Mouse (Mus musculus): Measurements from ENCODE around the gene Aebp2.

Gene Aebp2

DNA sequence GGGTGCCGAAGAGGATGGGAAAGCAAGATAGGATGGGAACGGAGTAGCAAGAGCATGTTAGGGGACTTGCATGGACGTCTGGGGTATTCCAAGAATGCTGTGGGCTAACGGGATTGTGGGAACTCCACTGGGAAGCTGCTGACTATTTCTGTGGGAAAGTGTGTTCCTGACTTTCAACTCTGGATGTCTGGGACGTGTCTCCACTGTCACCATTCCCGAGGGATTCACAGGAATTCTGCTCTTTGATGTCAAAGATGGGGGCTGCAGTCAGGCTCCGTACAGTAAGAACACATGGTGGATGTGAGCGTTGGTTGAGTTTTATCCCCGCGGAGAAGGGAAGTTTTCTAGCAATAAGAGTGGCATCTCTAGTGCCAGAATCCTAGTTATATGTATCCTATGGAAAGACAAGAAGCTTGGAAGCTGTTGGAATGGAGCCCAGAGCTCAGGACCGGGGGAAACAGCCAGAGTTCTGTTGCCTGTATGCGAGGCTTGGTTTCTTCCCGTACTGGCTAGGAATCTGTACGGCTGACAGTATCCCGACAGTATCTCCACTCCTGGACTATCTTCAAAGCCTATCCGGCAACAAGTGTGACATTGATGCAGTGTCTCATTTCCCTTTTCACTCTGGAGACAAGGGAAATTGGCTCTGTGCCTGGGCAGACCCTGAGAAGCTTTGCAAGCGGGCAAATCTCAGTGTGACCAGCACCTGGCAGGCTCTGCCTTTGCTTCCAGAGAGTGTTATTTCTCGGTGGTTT lies 44.2 kb downstream of the Aebp2 start:
- no peak for TF ChIP-seq GATA4 (IDR thresholded peaks at IDR 0.05; ENCODE audit: insufficient replicate concordance, low read length)

DNA sequence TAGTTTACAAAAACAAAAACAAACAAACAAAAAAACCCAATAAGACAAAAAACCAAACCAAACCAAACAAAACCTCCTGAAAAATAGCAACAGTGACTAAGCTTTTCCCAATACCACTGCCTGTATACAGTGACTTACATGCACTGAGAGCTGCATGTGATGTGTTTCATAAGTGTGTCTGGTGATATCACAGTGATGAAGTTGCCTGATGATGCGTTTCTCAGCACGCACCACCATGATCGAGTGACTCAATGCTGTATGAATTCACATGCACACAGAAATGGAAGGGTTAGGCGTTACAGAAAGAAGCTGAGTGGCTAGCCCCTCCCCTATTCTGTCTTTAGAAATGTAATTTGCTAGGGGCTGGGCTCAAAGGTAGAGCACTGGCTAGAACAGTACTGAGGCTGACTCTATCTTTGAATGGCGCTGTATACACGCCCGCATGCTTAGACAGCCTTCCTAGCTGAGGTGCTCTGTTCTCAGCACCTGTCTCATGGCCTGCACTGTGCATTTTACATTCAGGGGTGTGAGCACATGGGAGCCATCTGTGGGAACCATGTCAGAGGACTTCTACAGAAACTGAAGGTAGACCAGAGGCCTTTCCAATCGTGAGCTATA lies 44.9 kb downstream of the Aebp2 start:
- no peak for TF ChIP-seq GATA4 (IDR thresholded peaks at IDR 0.05; ENCODE audit: insufficient replicate concordance, low read length)

DNA sequence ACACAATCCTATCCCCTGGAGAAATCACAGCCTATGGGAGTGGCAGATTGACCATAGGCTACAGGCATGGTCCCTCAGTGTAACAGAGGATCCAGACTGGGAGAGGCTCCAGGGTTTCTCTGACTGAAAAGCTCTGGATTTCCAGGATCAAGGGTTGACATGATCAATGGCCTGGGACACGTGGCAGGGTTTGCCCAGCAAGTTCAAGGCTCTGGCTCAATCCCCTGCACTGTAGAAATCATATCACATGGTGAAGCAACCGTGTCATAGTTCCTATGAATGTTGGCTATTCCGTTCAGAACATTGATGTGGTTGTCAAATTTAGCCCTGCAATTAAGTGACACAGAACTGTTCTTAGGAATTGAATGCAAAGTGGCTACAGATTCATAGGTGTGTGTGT lies 52.0 kb downstream of the Aebp2 start:
- no peak for TF ChIP-seq GATA4 (IDR thresholded peaks at IDR 0.05; ENCODE audit: insufficient replicate concordance, low read length)

DNA sequence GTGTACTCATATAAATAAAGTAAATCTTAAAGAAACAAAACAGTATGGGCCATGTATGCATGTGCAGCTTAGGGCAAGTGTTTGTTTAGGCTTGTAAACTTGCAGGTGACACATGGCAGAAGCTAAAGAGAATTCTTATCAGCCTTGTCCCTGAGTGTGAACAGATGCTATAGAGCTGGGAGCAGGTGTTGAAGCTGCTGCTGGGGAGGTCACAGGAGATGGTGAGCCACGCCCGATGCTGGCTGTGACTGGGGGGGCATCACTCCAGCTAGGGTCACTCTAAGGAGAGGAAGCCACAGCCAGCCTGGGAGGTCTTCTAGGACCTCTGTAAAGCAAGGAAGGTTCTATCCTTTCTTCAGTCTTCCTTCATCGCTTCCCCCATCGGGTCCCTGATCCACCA lies 53.6 kb downstream of the Aebp2 start:
- TF ChIP-seq GATA4 (IDR thresholded peaks at IDR 0.05; ENCODE audit: insufficient replicate concordance, low read length): no peak

DNA sequence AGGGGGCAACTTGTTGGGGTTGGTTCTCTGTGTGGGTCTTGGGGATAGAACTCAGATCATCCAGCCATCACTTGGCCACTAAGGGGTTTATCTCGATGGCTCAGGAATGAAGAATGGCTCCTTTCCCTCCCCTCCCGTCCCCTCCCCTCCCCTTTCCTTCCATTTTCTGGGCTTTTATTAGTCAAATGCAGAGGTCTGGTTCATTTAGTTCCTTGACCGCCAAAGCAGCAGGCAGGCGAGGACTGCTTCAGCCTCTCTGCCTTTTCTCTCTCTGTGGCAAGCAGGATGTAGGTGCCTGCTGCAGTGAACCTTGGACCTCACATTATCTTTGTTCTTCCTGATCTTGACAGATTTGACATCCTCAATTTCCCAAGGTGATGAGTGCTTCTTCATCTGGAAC lies 54.6 kb downstream of the Aebp2 start:
- TF ChIP-seq GATA4 (IDR thresholded peaks at IDR 0.05; ENCODE audit: insufficient replicate concordance, low read length): no peak

DNA sequence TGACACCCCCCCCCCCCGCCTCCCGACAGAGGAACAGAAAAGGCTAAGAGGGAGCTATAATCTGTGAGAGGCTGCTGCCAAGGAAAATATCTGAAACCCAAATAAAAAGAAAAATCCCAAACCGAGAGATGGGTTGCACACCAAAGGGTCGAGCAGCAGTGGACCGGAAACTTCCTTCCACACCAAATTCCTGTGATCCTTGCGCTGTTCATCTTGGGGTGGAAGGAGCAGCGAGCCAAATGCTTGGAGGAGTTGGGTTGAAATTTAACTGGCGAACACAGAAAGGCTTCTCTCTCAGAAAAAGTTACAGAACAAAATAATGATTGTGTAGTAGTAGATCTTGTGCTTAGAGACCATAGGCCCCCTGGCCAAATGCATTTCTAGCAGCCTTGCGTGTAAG lies 55.5 kb downstream of the Aebp2 start:
- TF ChIP-seq GATA4 (IDR thresholded peaks at IDR 0.05; ENCODE audit: insufficient replicate concordance, low read length): no peak

DNA sequence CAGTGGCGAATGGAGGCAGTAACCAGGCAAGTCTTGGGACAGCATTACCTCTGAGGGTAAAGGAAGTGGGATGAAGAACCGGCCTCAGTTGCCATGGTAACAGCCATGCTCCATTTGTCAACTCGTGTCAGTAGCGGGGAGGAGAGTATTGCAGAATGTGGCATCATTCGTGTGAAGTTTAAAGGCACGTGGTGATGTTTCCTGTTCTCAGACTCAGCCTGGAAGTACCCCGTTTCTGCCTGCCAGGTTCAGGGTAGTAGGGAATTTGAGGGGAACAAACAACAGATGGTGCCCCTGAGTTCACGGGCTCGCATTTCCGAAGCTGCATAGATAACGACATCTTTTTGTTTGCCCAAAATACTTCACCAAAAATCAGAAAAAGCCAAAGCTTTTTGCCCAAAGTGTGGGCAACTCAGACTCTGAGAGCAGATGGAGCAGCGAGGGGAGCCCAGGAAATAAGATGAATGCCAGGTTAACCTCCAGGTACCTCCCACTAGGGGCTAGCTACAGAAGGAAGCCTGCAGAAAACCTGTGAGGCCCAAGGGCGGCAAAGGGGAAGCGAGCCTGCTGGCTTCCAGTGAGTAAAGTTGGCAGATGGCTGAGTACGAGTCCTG lies 56.3 kb downstream of the Aebp2 start:
- no peak for TF ChIP-seq GATA4 (IDR thresholded peaks at IDR 0.05; ENCODE audit: insufficient replicate concordance, low read length)

DNA sequence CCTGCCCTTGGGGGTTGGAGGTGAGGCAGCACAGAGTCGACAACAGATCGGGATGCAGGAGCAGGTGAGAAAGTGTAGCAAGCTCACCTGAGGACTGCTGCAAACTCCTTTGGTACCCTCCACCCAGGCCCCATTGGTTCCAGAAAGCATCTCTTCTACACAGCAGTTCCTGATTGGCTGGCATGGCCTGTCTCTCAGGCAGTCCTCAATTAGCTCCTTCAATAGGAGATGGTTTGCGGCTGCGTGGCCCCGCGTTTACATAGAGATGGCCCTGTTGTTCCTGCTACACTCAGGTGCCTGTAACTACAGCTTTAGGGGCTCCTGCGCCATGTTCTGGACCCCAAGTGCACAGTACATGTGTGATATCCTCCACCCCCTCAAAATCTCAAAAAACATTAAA lies 58.2 kb downstream of the Aebp2 start:
- TF ChIP-seq GATA4 (IDR thresholded peaks at IDR 0.05; ENCODE audit: insufficient replicate concordance, low read length): no peak

DNA sequence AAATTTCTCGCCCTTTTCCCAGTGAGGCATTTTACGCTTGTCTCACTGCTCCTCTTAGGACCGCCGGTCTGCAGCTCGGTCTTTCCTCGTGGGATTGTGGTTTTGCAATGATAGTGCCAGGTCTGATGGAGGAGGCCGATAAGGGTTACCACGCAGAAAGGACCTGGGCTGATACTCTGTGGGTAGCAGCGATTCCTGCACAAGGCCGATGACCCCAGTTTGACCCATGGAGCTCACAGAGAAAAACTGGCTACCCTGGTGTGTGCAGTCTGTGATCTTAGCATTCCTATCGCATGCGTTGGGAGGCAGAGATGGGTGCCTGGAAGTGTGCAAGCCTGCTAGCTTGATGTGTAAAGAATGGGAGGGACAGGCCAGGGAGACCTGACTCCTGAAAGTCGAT lies 60.4 kb downstream of the Aebp2 start:
- no peak for TF ChIP-seq GATA4 (IDR thresholded peaks at IDR 0.05; ENCODE audit: insufficient replicate concordance, low read length)

DNA sequence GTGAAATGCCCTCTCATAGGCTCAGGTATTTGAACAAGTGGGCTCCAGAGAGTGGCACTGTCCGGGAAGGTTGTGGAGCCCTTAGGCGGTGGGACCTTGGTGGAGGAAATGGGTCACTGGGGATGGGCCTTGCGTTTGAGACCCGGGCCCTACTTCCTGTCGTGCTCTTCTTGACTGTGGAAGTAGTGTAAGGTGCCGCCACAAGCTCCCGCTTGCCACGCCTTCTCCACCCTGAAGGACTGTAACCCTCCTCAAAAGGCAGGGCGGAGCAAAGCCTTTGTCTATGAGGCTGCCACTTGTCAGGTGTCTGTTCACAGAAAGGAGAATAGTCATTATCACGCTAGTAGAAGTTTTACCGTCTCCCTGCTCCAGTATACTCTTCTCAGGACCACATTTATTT lies 61.9 kb downstream of the Aebp2 start:
- TF ChIP-seq GATA4 (IDR thresholded peaks at IDR 0.05; ENCODE audit: insufficient replicate concordance, low read length): no peak

DNA sequence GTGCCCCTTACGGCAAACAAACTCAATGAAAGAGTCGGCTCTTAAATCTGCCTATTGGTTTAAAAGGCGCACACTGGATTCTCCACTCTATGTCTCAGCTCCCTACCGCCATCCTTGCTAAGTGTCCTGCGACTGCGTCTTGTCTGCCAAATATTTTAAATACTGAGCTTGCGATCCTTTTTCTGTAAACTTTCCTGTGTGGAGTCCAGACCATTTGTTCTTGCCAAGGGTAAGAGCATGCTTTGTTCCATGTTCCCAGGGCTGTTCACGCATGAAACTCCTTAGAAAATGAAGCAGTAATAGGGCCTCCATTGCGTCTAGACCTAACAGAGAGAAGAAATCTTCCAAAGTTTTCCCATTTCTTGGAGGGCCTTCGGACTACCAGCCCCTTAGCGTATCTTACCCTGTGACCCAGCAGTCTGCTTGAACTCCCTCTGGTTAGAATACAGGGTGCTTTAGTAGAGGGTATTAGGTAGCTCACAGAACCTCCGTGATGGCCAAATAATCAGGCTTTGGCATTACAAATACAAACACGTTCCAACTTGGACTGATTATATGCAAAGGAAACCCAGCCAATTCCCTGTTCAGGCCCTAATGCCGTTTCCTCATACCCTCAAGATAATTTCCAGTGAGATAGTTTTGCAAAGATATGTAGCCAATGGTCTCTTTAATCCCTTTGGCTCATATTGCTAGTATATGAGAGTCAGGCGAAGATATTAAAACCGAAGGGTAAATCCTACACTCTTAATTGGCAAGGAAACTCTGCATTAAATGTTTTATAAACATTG lies 67.3 kb downstream of the Aebp2 start:
- no peak for TF ChIP-seq GATA4 (IDR thresholded peaks at IDR 0.05; ENCODE audit: insufficient replicate concordance, low read length)

DNA sequence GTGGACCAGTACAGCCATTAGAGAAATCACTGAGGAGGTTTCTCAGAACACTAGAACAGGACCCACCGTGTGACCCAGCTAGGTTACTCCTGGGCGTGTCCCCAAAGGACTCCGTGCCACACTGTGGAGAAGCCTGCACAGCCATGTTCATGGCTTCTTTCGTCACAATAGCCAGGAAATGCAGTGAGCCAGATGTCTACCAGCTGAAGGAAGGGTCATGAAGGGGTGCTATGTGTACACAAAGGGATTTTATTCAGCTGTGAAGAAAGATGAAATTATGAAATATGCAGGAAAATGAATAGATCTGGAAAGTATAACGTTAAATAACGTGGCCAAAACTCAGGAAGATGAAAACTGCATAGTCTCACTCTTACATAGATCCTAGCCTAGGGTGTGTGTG lies 69.7 kb downstream of the Aebp2 start:
- no peak for TF ChIP-seq GATA4 (IDR thresholded peaks at IDR 0.05; ENCODE audit: insufficient replicate concordance, low read length)

DNA sequence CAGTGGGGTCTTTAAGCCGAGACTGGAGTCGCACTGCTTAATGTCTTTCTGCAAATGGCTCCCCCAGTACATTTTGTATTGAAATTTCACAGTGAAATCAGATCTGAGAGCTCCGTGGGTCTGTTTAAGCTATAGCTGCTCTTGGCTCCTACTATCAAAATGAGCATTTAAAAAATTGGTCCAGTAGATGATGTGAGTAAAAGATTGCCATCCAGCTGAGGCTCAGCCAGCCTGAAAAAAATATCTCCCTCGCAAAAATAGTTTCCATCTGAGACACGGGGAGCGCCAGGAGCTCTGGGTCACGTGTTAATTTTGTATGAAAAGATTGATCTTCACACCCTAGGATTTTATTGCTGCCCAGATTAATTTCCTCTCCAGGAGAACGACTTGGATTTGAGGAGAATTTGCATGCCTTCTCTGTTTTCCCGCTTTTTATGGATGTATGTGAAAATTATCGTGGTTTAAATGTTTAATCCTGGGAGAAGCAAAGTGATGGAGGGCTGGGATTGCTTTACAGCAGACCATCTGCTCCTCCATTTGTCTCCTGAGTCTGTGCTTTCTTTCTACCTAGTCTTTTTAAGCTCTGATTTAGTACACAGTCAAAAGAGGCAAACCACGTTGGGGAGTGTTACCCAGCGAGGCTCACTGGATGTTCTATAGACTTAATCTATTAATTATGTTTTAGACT lies 73.9 kb downstream of the Aebp2 start:
- no peak for TF ChIP-seq GATA4 (IDR thresholded peaks at IDR 0.05; ENCODE audit: insufficient replicate concordance, low read length)

DNA sequence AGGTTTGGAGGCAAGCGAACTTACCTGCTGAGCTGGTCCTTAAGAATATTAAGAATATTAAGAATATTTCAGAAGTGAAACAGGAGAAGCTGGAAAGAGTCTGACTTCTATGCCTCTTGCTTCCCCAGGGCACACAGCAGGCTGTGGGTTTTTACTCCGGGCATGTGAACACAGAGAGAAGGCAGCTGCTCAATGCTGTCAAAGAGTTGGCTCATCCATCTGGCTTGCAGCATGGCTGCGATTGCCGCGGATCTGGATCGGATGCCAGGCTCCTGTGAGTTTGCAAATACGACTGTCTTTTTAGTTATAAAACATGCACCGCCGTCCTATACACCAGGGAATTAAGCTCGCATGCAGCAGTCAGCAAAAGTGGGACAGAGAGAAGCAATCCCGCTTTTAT lies 75.5 kb downstream of the Aebp2 start:
- no peak for TF ChIP-seq GATA4 (IDR thresholded peaks at IDR 0.05; ENCODE audit: insufficient replicate concordance, low read length)

DNA sequence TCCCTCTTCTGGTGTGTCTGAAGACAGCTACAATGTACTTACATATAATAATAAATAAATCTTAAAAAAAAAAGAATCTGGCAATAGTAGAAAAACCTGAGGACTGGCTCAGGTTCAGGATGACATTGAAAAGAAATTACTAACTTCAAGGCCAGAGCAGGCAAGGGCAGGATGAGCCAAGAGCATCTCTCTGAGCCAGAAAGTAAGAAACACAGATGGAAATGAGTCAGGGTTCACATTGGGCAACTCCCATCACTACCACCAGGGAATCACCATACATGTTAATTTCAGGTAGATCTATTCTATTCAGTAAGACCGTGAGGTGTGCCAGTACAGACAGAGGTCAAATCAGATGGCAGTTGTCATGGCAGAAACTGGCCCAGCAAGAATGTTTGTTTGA lies 76.1 kb downstream of the Aebp2 start:
- no peak for TF ChIP-seq GATA4 (IDR thresholded peaks at IDR 0.05; ENCODE audit: insufficient replicate concordance, low read length)

Data from liver, adult (tissue).